Mouse (Mus musculus): ENCODE results near the gene Gm15517. TPM values are rescaled to one million over a fixed set of nuclear protein-coding genes. Genes with fewer than 3 reads are reported as not detected.
"Not testable (repeated sequence)": the region's sequence is repeated elsewhere in the genome, so short reads cannot be mapped to it uniquely, and the experiment has no call there.

The Gm15517 gene
- polyA plus RNA-seq (2014; fragmentation: Nextera tagmentation; extraction: Ambion mirVana): not detected in 2 replicates

DNA sequence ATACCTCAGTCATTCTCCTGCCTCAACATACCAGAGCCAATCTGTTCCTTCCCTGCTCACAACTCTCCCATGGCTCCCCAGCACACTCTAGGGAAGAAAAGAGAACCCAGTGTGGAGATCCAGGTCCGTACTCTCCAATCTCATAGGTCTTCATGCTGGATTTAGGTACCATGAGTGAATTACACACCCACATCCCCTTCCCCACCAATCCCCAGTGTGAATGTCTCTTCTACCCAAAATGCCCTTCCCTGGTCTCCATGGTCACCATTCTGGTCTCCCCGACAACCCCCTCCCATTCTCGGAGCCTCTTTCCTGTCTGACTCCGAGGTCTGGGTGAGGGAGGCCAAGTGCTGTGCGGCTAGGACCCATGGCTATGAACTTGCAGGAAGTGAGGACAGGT, at the start of gene Gm15517:
Gene Gm15517 (plus strand): TSS at position 301 of the 400 bp plus-strand sequence.
- no peaks in the 10 kb centered on the region for H3K27me3 ChIP-seq (ENCODE audit: control insufficient read depth, insufficient read depth, low read length)

DNA sequence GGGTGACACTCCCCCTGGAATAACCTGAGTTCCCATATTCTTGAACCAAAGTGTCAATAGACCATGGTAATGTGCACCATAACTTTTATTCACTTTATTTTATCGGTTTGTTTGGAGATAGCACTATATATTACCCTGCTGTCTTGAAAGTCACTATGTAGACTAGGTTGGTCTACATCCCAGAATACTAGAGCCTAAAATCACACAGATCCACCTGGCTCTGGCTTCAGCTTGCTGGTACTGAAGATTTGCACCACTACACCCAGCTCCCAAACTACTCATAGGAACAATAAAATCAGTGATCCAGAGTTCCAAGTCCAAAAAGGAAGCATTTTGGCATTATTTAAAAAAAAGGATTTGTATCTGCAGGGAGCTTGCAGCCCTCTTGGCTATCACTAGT, 45.6 kb upstream of the Gm15517 start, which contains the start of gene Klk1b5:
Gene Klk1b5 (plus strand): TSS at position 301 of the 400 bp plus-strand sequence.
- no peak within 1 kb of the TSS for H3K4me3 ChIP-seq (ENCODE audit: low read depth, low read length)
- no peaks in the 10 kb centered on the region for H3K27me3 ChIP-seq (ENCODE audit: control insufficient read depth, insufficient read depth, low read length)
- H3K4me2 ChIP-seq (ENCODE audit: low read depth, low read length): no peak within 1 kb of the TSS
- ATAC-seq (ENCODE audit: low read depth): no peak
- WGBS: 81% methylated on average over 1 of the region's 1 CpGs
- no peak within 1 kb of the TSS for H3K27ac ChIP-seq (ENCODE audit: low read depth, low read length)
- H3K36me3 ChIP-seq (ENCODE audit: control insufficient read depth, insufficient read depth, low read length): no peaks in the 10 kb centered on the region
- no peaks in the 10 kb centered on the region for H3K9me3 ChIP-seq (ENCODE audit: control insufficient read depth, low read length)
- H3K9ac ChIP-seq (replicated peaks; ENCODE audit: low read depth, low read length): no peak within 1 kb of the TSS
- no peaks in the 10 kb centered on the region for H3K4me1 ChIP-seq (ENCODE audit: control insufficient read depth, insufficient read depth, low read length)

More for the DNA sequence above, at the start of gene Gm15517:
- no peaks in the 10 kb centered on the region for H3K36me3 ChIP-seq (ENCODE audit: control insufficient read depth, insufficient read depth, low read length)
- no peak within 1 kb of the TSS for H3K4me2 ChIP-seq (ENCODE audit: low read depth, low read length)
- H3K4me3 ChIP-seq (ENCODE audit: low read depth, low read length): no peak within 1 kb of the TSS
- H3K27ac ChIP-seq (ENCODE audit: low read depth, low read length): no peak within 1 kb of the TSS
- ATAC-seq (ENCODE audit: low read depth): no peak
- peaks cover 4% of the 10 kb centered on the region; the same call in 1 of the 2 replicates for H3K4me1 ChIP-seq (ENCODE audit: control insufficient read depth, insufficient read depth, low read length)
- no peaks in the 10 kb centered on the region for H3K9me3 ChIP-seq (ENCODE audit: control insufficient read depth, low read length)
- WGBS: 51% methylated on average over 5 of the region's 5 CpGs
- H3K9ac ChIP-seq (replicated peaks; ENCODE audit: low read depth, low read length): no peak within 1 kb of the TSS

- H3K27me3 ChIP-seq (ENCODE audit: control insufficient read depth, insufficient read depth, low read length); H3K36me3 ChIP-seq (ENCODE audit: control insufficient read depth, insufficient read depth, low read length); H3K9me3 ChIP-seq (ENCODE audit: control insufficient read depth, low read length); H3K4me2 ChIP-seq (ENCODE audit: low read depth, low read length); H3K9ac ChIP-seq (replicated peaks; ENCODE audit: low read depth, low read length); H3K4me1 ChIP-seq (ENCODE audit: control insufficient read depth, insufficient read depth, low read length); H3K27ac ChIP-seq (ENCODE audit: low read depth, low read length); ATAC-seq (ENCODE audit: low read depth); H3K4me3 ChIP-seq (ENCODE audit: low read depth, low read length): not testable (repeated sequence)
- WGBS: 69% methylated on average over 8 of the region's 10 CpGs
These were observed 39.6 kb upstream of the Gm15517 start for GRCm38 (mm10) chr7:44221601-44222000.

- not testable (repeated sequence) for H3K4me3 ChIP-seq (ENCODE audit: low read depth, low read length); ATAC-seq (ENCODE audit: low read depth); H3K27ac ChIP-seq (ENCODE audit: low read depth, low read length); H3K36me3 ChIP-seq (ENCODE audit: control insufficient read depth, insufficient read depth, low read length); H3K9ac ChIP-seq (replicated peaks; ENCODE audit: low read depth, low read length); H3K27me3 ChIP-seq (ENCODE audit: control insufficient read depth, insufficient read depth, low read length); H3K9me3 ChIP-seq (ENCODE audit: control insufficient read depth, low read length); H3K4me1 ChIP-seq (ENCODE audit: control insufficient read depth, insufficient read depth, low read length); H3K4me2 ChIP-seq (ENCODE audit: low read depth, low read length)
- 85% methylated on average over 6 of the region's 6 CpGs for WGBS
These were observed 38.9 kb upstream of the Gm15517 start for GRCm38 (mm10) chr7:44222335-44222734.

- no peak within 1 kb of the TSS for H3K9ac ChIP-seq (replicated peaks; ENCODE audit: low read depth, low read length)
- H3K9me3 ChIP-seq (ENCODE audit: control insufficient read depth, low read length): no peaks in the 10 kb centered on the region
- no peak within 1 kb of the TSS for H3K27ac ChIP-seq (ENCODE audit: low read depth, low read length)
- H3K27me3 ChIP-seq (ENCODE audit: control insufficient read depth, insufficient read depth, low read length): no peaks in the 10 kb centered on the region
- no peak for ATAC-seq (ENCODE audit: low read depth)
- no peak within 1 kb of the TSS for H3K4me3 ChIP-seq (ENCODE audit: low read depth, low read length)
- WGBS: 64% methylated on average over 1 of the region's 1 CpGs
- H3K4me2 ChIP-seq (ENCODE audit: low read depth, low read length): no peak within 1 kb of the TSS
- no peaks in the 10 kb centered on the region for H3K36me3 ChIP-seq (ENCODE audit: control insufficient read depth, insufficient read depth, low read length)
- no peaks in the 10 kb centered on the region for H3K4me1 ChIP-seq (ENCODE audit: control insufficient read depth, insufficient read depth, low read length)
These were observed 36.2 kb upstream of the Gm15517 start, which contains the start of gene Klk1 for GRCm38 (mm10) chr7:44225076-44225475. Klk1 (plus strand) TSS chr7:44225360.

DNA sequence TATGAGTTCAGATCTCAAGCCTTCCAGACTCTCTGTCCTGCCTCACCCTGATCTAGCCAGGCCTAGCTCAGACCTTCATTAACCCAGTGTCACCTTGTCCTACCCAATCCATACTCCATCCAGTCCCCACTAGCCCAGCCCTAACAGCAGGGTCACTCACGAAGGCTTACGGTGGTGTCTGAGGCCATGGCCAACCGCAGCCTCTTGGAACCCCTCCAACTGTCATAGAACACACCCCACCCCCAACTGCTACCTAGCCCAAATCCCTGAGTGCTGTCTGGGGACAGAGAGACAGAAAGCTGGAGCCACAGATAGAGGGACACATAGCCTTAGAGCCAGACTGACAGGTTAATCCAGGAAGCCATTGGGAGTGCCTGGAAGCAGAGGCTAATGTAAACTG, 25.3 kb upstream of the Gm15517 start, which contains the start of gene Gm36864:
Gene Gm36864 (plus strand): TSS at position 269 of the 400 bp plus-strand sequence.
- H3K27ac ChIP-seq (ENCODE audit: low read depth, low read length): no peak within 1 kb of the TSS
- no peaks in the 10 kb centered on the region for H3K9me3 ChIP-seq (ENCODE audit: control insufficient read depth, low read length)
- H3K9ac ChIP-seq (replicated peaks; ENCODE audit: low read depth, low read length): no peak within 1 kb of the TSS
- no peak within 1 kb of the TSS for H3K4me3 ChIP-seq (ENCODE audit: low read depth, low read length)
- H3K27me3 ChIP-seq (ENCODE audit: control insufficient read depth, insufficient read depth, low read length): no peaks in the 10 kb centered on the region
- WGBS: 81% methylated on average over 3 of the region's 3 CpGs
- no peaks in the 10 kb centered on the region for H3K36me3 ChIP-seq (ENCODE audit: control insufficient read depth, insufficient read depth, low read length)
- H3K4me2 ChIP-seq (ENCODE audit: low read depth, low read length): no peak within 1 kb of the TSS
- ATAC-seq (ENCODE audit: low read depth): no peak
- H3K4me1 ChIP-seq (ENCODE audit: control insufficient read depth, insufficient read depth, low read length): no peaks in the 10 kb centered on the region

GRCm38 (mm10) chr7:44239913-44240312, 21.3 kb upstream of the Gm15517 start:
- no peak overlapping the region for H3K4me3 ChIP-seq (ENCODE audit: low read depth, low read length)
- H3K4me2 ChIP-seq (ENCODE audit: low read depth, low read length): no peak overlapping the region
- no peak overlapping the region for H3K9ac ChIP-seq (replicated peaks; ENCODE audit: low read depth, low read length)
- no peak overlapping the region for H3K27ac ChIP-seq (ENCODE audit: low read depth, low read length)
- H3K4me1 ChIP-seq (ENCODE audit: control insufficient read depth, insufficient read depth, low read length): no peaks in the 10 kb centered on the region
- 62% methylated on average over 2 of the region's 2 CpGs for WGBS
- no peaks in the 10 kb centered on the region for H3K36me3 ChIP-seq (ENCODE audit: control insufficient read depth, insufficient read depth, low read length)
- H3K27me3 ChIP-seq (ENCODE audit: control insufficient read depth, insufficient read depth, low read length): no peaks in the 10 kb centered on the region
- no peaks in the 10 kb centered on the region for H3K9me3 ChIP-seq (ENCODE audit: control insufficient read depth, low read length)
- no peak for ATAC-seq (ENCODE audit: low read depth)

GRCm38 (mm10) chr7:44240712-44241111, 20.5 kb upstream of the Gm15517 start:
- H3K4me2 ChIP-seq (ENCODE audit: low read depth, low read length): no peak overlapping the region
- ATAC-seq (ENCODE audit: low read depth): no peak
- WGBS: 65% methylated on average over 1 of the region's 1 CpGs
- 0 out of 2 replicates have a peak, but pooled peaks cover 4% of the 10 kb centered on the region for H3K4me1 ChIP-seq (ENCODE audit: control insufficient read depth, insufficient read depth, low read length)
- no peak overlapping the region for H3K4me3 ChIP-seq (ENCODE audit: low read depth, low read length)
- H3K9me3 ChIP-seq (ENCODE audit: control insufficient read depth, low read length): no peaks in the 10 kb centered on the region
- H3K27ac ChIP-seq (ENCODE audit: low read depth, low read length): no peak overlapping the region
- H3K36me3 ChIP-seq (ENCODE audit: control insufficient read depth, insufficient read depth, low read length): no peaks in the 10 kb centered on the region
- H3K9ac ChIP-seq (replicated peaks; ENCODE audit: low read depth, low read length): no peak overlapping the region
- no peaks in the 10 kb centered on the region for H3K27me3 ChIP-seq (ENCODE audit: control insufficient read depth, insufficient read depth, low read length)

DNA sequence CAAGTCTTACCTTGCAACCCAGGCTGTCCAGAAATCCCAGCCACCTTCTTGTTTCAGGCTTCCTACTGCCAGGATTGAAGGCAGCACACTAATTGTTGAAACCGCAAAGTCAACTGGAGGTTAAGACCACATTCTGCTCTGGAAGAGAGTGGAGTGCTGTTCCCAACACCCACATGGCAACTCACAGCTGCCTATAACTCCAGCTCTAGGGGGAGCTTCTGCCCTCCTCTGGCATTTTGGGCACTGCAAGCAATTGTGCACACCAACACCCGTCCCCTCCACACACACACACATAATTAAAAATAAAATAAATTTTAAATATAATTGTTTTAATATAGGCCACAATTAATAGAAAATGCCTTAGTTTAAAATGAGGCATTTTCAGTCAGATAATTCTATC, 20.1 kb upstream of the Gm15517 start:
- no peak overlapping the region for H3K9ac ChIP-seq (replicated peaks; ENCODE audit: low read depth, low read length)
- no peaks in the 10 kb centered on the region for H3K9me3 ChIP-seq (ENCODE audit: control insufficient read depth, low read length)
- H3K4me2 ChIP-seq (ENCODE audit: low read depth, low read length): no peak overlapping the region
- H3K4me1 ChIP-seq (ENCODE audit: control insufficient read depth, insufficient read depth, low read length): 0 out of 2 replicates have a peak, but pooled peaks cover 4% of the 10 kb centered on the region
- H3K36me3 ChIP-seq (ENCODE audit: control insufficient read depth, insufficient read depth, low read length): no peaks in the 10 kb centered on the region
- 66% methylated on average over 2 of the region's 2 CpGs for WGBS
- no peak for ATAC-seq (ENCODE audit: low read depth)
- H3K27ac ChIP-seq (ENCODE audit: low read depth, low read length): no peak overlapping the region
- H3K4me3 ChIP-seq (ENCODE audit: low read depth, low read length): no peak overlapping the region
- no peaks in the 10 kb centered on the region for H3K27me3 ChIP-seq (ENCODE audit: control insufficient read depth, insufficient read depth, low read length)
